Mouse (Mus musculus) retina, postnatal 7 days (tissue): ENCODE measurements around the gene Myo3a.
A peak's percentile ranks its signal among the peaks of the same experiment; 100 is the strongest.
"Not testable (repeated sequence)": the region's sequence is repeated elsewhere in the genome, so short reads cannot be mapped to it uniquely, and the experiment has no call there.

Experiments
- DNase-seq: peaks from one replicate; pipeline ENCODE4 v3.0.0-alpha.2; 2012; ENCODE audit warnings: low read depth, low spot score

Gene Myo3a

DNA sequence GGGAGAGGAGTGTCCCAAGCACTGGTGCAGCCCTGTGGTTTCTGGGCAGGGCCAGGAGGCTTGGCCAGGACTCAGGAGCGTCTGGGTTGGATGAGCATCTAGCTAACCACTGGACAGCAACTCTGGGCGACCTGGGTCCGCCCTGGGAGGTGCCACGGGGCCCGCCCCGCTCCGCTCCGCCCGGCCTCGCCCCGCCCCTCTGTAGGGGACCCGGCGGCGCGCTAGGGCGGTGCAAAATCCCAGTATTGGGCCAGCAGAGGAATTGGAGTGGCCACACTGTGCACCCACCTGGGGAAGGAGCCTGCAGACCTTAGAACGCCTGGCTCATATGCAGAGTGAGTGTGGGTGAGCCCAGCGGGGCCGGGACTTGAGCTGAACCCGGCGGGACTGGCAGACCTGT lies at the start of gene Myo3a:
Myo3a (plus strand) TSS at position 196 of the 400 bp plus-strand sequence.
- no peak for DNase-seq

DNA sequence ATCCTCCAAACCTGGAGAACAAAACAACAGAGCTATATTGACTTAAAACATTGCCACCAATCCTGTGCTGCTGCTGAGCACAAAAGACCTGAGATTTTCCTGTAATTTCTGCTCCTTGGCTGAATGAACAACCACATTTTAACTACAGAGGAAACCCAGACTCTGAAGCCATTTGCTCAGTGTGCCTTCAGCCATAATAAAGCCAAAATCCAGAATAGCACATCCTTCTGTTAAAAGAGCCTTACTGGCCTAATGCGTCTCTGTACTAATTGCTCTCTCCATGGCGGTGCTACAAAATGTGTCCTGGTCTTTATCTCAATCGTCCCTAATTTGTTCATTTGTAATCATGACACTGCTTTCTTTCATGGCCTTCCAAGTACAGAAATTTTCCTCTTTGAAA lies 23.2 kb downstream of the Myo3a start:
- DNase-seq, result no peak

DNA sequence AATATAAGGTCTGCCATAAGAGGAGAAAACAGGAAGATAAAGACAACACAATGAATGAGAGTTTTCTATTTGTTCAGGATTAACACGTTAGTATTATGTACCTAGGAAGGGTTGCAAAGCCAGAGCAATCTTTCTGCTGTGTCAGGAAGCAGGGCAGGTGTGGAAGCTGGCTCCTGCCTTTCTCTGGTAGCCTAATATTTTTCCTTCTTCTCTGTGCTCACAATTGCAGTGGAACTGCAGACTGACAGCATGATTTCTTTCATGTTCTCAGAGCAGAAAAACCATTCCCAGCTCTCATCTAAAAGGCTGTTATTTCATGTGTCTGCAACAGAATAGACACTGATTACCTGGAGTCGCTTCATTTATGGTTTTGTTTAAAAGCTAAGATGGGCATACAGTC lies 23.7 kb downstream of the Myo3a start:
- DNase-seq, result no peak

DNA sequence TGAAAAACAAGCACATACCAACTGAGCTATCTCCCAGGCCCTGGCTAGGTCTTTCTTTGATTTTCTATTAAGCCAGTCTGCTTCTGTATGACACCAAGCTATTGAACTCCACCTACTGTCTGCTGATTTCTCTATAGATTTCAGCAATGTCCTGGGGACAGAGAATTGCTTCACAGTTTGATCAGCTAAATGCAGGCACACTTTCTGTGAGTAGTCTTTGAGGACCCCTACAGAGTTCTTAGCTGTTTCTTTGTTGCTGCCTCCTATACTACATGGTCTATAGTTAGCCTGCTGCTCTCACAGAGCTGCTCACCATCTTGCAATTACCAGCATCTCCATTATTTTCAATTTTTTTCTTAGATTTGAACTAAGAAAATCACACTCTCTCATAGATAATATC lies 28.3 kb downstream of the Myo3a start:
- DNase-seq, result no peak

DNA sequence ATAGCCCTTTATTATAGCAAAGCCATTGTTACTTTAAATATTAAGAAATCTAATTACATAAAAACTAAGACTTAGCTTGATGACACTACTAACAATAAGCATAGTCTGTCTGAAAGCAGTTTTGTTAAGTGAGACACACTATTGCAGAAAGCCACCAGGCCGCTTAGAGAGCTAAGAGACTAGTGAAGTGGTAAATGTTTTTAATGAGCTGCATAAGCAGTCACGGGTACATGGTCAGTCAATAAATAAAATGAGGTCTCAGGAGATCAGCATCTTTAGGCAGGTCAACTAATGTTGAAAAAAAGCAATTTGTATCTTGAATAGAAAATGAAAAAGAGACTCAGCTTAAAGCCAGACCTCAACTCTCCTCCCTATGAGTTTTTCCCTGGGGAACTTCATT lies 44.3 kb downstream of the Myo3a start:
- DNase-seq, result no peak

- no peak for DNase-seq
Observed at GRCm38 (mm10) chr2:22285366-22285765, 58.1 kb downstream of the Myo3a start.

DNA sequence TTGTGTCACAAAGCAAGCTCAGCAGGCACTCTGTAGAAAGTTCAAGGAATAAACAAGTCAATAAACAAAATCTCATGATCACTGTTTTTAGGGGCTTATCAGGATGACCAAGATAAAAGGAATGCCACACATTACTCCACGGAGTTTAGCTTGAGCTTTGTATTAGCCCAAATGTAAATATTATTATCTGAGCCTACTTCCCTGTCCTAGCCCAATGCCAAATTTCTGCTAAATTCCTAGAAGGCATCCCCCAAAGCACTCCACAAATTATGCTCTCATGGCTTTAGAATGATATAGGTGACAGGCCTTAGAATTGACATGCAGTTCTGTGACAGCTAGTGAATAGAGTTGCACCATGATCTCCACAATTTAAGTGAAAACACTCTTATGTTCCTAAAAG lies 58.5 kb downstream of the Myo3a start:
- DNase-seq, result no peak

GRCm38 (mm10) chr2:22293579-22294446 lies 66.5 kb downstream of the Myo3a start:
- DNase-seq, result no peak

DNA sequence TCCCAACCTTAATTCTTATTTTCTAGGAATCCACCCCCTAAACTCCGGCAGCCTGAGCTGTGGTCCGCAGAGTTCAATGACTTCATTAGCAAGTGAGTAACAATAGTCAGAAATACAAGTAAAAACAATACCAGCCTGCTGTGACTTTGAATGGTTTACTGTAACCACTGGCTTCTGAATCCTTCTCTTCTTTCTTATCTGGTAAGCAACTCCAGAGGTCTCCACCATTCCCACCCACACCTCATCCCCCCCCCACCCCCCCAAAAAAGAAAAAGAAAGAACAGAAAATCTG lies 67.1 kb downstream of the Myo3a start:
- no peak for DNase-seq

- DNase-seq, result no peak
Observed at GRCm38 (mm10) chr2:22297913-22298312, 70.6 kb downstream of the Myo3a start.

GRCm38 (mm10) chr2:22338269-22338857 lies 111.1 kb downstream of the Myo3a start:
- DNase-seq, result peak; percentile 46

DNA sequence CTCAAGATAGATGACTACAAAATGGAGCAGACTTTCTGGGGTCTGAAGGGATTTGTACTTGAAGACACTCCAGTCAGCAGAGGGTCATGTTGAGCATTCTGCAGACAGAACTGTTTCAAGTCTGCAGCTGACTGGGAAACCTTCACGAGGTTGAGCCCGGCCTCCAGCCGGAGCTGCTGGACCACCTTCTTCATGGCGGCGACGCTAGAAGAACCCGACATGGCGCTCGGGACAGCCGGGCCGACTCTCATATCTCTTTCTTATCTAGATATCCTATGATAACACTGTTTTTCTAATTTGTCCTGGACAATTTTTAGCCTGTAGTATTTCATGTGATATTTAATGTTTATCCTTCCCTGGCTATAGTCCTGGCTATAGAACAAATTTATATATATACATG lies 183.2 kb downstream of the Myo3a start:
- DNase-seq, result not testable (repeated sequence)

DNA sequence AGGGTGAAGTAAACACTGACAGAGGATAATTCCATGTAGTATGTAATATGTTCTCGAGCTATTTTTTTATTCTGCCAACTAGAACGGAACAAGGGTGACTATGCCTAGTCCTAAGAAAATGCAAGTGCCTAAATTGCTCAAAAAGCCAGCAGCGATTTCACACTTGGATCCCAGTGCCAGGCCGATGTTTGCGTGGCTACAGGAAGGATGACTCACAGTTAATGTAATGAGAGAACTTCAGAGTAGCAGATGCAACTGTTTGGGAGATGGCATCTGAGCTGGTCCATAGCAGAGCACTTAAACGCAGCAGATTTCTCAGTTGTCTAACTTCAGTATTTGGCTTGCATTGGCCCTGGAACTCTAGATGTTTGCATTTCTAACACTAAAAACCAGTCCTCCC lies 321.1 kb downstream of the Myo3a start:
- no peak for DNase-seq

- DNase-seq, result not testable (repeated sequence)
Observed at GRCm38 (mm10) chr2:22587469-22588169, 360.3 kb downstream of the Myo3a start.

GRCm38 (mm10) chr2:22588170-22588541 lies 360.9 kb downstream of the Myo3a start:
- DNase-seq, result not testable (repeated sequence)

DNA sequence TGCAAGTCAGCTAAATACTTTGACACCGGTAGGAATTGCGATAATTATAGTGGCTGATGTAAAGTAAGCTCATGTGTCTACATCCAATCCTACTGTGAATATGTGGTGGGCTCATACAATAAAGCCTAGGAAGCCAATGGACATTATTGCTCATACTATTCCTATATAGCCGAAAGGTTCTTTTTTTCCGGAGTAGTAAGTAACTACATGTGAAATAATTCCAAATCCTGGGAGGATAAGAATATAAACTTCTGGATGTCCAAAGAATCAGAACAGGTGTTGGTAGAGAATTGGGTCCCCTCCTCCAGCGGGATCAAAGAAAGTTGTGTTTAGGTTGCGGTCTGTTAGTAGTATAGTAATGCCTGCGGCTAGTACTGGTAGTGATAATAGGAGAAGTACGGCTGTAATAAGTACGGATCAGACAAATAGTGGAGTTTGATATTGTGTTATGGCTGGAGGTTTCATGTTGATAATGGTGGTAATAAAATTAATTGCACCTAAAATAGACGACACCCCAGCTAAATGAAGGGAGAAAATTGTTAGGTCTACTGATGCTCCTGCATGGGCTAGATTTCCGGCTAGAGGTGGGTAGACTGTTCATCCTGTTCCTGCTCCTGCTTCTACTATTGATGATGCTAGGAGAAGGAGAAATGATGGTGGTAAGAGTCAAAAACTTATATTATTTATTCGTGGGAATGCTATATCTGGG lies 361.5 kb downstream of the Myo3a start:
- not testable (repeated sequence) for DNase-seq

- not testable (repeated sequence) for DNase-seq
Observed at GRCm38 (mm10) chr2:22589382-22590205, 362.3 kb downstream of the Myo3a start.

DNA sequence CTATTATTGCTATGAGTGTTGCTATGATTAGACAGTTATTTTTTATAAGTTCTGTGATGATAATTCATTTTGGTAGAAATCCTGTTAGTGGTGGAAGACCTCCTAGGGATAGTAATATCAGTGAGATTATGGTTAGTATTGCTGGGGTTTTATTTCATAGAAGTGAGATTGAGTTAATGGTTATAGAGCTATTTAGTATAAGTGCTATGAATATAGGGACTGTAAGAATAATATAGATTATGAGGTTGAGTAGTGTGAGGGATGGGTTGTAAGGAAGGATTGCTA lies 362.8 kb downstream of the Myo3a start:
- no peak for DNase-seq

DNA sequence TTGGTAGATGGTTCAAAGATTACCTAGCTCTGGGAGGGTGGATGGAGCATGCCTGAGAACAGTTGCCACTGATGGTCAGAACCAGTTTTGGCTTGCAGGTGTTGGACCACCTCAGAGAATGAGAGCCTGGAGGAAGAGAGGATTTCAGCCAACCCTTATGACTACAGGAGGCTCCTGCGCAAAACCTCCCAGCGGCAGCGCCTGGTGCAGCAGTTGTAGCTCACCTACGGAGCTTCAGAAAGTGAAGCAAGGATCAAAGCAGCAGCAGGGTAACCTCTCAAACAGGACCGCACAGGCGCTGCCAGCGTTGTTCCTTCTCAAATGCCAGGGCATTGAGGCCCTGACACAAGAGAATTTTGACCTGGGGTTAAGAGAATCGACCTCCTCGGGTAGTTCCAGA lies 390.6 kb downstream of the Myo3a start:
- DNase-seq, result no peak

- no peak for DNase-seq
Observed at GRCm38 (mm10) chr2:22619416-22619815, 392.1 kb downstream of the Myo3a start.

GRCm38 (mm10) chr2:22620030-22620429 lies 392.7 kb downstream of the Myo3a start:
- no peak for DNase-seq

DNA sequence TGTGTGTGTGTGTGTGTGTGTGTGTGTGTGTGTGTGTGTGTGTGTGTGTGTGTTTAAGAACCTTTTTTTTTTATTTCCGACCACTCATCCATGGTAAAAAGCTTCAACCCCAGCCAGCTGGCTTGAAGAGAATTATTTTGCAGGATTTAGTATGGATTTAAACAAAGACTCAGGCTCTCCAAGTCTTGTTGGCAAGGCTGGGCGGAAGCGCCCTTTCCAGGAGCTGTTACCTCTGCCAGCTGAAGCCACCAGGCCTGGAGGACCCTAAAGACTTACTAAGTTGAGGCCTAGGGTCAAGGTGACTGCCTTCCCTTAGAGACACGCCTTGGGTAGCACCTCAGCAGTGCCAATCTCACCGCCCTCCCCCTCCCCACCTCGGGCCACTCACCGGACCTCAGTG lies 393.2 kb downstream of the Myo3a start:
- DNase-seq, result no peak
